Mouse (Mus musculus) brain, embryonic 14.5 days (tissue): ENCODE measurements around the gene Chd6.

Source experiments
- CTCF ChIP-seq: fragments of 200-500 bp; IDR thresholded peaks from 2 replicates; pipeline ENCODE4 v1.5.1; 2012; ENCODE audit warnings: inconsistent platforms, mild to moderate bottlenecking, moderate library complexity, borderline replicate concordance; ENCODE audit not compliant: insufficient read depth, insufficient read length; ENCODE audit errors: extremely low read depth
- POLR2A ChIP-seq: fragments of 200-500 bp; IDR thresholded peaks from 2 replicates; pipeline ENCODE4 v1.6.1; 2012; ENCODE audit warnings: mild to moderate bottlenecking, inconsistent platforms, borderline replicate concordance; ENCODE audit not compliant: poor library complexity, insufficient read depth, insufficient read length, severe bottlenecking; ENCODE audit errors: extremely low read depth

DNA sequence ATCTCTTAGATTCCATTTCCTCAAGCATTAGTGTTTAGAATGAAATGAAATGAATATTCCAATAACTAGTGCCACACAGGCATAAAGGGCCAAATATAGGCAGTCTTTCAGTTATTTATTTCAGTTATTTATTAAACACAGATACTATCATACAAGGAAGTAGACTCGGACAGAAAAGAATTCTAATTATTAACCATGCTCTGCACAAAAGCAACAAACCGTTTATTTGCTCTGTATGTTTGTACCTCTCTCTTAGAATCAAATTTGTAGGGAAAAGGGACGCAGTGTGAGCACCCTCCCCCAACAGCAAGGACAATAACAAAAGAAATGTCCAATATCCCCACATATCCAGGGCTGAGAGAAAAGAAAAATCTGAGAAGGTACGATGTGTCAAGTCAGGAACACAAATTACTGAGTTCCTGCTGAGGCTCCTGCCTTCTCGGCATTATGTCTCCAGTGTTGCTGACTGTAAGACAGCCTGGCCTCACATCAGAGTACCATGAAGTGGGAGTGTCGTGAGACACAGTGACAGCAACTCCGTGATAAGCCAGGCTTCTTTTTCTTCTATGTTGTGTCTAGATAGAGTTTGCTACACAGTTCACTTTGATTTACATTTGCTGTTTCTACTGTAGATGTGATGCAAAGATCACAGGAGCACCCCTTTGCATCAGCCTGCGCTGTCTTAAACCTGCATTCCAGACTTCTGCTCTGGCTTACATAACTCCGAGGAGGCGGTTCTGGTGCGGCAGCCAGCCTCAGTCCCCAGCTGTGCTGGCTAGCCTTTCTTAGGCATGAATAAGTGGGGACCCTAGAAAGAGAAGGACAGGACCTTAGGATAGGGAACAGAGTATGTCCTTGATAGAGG lies 30.0 kb upstream of the Chd6 start:
- no peak for TF ChIP-seq POLR2A
- no peak for TF ChIP-seq CTCF
